Mouse (Mus musculus): Measurements from ENCODE around the gene Coro6. TPM values are rescaled to one million over a fixed set of nuclear protein-coding genes. Genes with fewer than 3 reads are reported as not detected.

The Coro6 gene
- polyA plus RNA-seq, 1 experiment from 2014 or later, result not detected

DNA sequence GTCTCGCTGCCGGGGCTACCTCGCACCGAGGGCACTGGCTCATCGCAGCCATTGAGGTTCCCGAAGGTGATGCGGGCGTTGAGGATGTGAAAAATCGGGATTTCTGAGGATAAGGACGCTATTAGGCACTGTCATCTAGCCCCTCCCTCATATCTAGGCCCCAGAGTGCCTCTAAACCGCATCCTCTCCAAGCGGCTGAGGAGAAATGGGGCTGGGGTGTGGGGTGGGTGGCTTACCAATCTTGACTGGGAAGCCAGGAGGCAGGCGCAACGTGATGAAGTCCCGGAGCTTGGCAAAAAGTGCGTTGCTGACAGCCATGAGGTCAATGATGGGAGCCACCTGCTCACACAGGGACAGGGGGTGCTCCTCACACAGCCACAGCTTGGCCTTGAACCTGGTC lies 10.6 kb downstream of the Coro6 start:
- peaks cover 5% of the 10 kb centered on the region for H3K27me3 ChIP-seq (replicated peaks; ENCODE audit: control insufficient read depth, insufficient read depth, low read length)

DNA sequence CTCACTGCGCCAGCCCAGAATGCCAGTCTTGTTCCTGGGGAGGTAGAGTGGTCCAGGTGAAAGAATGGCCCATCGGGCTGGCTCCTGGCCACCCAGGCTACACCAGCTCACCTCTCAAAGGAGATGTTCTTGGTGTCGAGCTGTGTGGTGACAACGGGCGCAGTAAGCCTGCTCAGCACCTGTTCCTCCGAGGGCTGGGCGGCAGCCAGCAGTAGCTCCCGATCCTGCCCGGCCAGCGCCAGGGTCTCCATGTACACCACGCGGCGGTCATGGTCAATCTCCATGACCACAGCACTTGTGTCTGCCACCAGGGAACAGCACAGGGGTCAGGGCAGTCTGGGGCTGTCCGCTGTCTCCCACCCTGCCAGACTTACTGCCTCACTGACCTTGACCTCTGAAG lies 14.0 kb downstream of the Coro6 start:
- H3K27me3 ChIP-seq (replicated peaks; ENCODE audit: control insufficient read depth, insufficient read depth, low read length), result no peaks in the 10 kb centered on the region
- no peak overlapping the region for H3K27ac ChIP-seq (ENCODE audit: low read length)

More for the DNA sequence above, 10.6 kb downstream of the Coro6 start:
- Histone ChIP-seq H3K9ac (ENCODE audit: low read depth, low read length) (no peak overlapping the region), H3K9me3 (ENCODE audit: control insufficient read depth, low read length) (no peaks in the 10 kb centered on the region), H3K27ac (ENCODE audit: low read length) (no peak overlapping the region), H3K36me3 (ENCODE audit: control insufficient read depth, insufficient read depth, low read length) (no peaks in the 10 kb centered on the region; the same call in 1 of the 2 replicates), H3K4me2 (ENCODE audit: low read depth, low read length) (no peak overlapping the region), H3K4me1 (ENCODE audit: control insufficient read depth, insufficient read depth, low read length) (peaks cover 4% of the 10 kb centered on the region; the same call in 1 of the 2 replicates), H3K4me3 (ENCODE audit: low read length) (no peak overlapping the region)
- no peak for ATAC-seq
- 87% methylated on average over 16 of the region's 16 CpGs for whole genome bisulfite sequencing

DNA sequence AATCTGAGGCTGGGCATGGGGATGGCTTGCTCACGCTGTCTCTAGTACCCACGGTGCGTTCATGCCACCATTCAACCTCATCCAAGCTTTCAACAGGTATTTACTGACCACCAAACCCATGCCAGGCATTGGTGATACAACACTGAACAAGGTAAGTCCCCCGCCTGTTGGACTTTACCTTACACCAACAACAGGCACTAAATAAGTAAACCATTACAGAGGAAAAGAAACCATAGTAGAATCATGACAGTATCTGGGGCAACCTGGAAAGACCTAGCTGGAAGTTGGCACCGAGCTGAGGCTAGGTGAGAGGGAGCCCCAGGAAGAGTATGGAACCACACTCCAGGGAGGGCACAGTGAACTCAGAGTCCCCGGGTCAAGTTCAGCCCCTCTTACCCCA lies 14.7 kb downstream of the Coro6 start:
- no peaks in the 10 kb centered on the region; the same call in 1 of the 2 replicates for H3K36me3 ChIP-seq (ENCODE audit: control insufficient read depth, insufficient read depth, low read length)
- H3K9me3 ChIP-seq (ENCODE audit: control insufficient read depth, low read length), result no peaks in the 10 kb centered on the region
- 0 out of 2 replicates have a peak, but pooled peaks cover 4% of the 10 kb centered on the region for H3K4me1 ChIP-seq (ENCODE audit: control insufficient read depth, insufficient read depth, low read length)
- ATAC-seq, result peak; percentile 42; the same call in 1 of the 2 replicates
- H3K27ac ChIP-seq (ENCODE audit: low read length), result no peak overlapping the region
- H3K9ac ChIP-seq (ENCODE audit: low read depth, low read length), result no peak overlapping the region
- no peak overlapping the region for H3K4me2 ChIP-seq (ENCODE audit: low read depth, low read length)
- H3K27me3 ChIP-seq (replicated peaks; ENCODE audit: control insufficient read depth, insufficient read depth, low read length), result no peaks in the 10 kb centered on the region
- 81% methylated on average over 6 of the region's 6 CpGs for WGBS
- no peak overlapping the region for H3K4me3 ChIP-seq (ENCODE audit: low read length)

More for the DNA sequence above, 14.0 kb downstream of the Coro6 start:
- Histone ChIP-seq H3K9me3 (ENCODE audit: control insufficient read depth, low read length) (no peaks in the 10 kb centered on the region), H3K4me3 (ENCODE audit: low read length) (no peak overlapping the region), H3K4me2 (ENCODE audit: low read depth, low read length) (no peak overlapping the region), H3K36me3 (ENCODE audit: control insufficient read depth, insufficient read depth, low read length) (no peaks in the 10 kb centered on the region; the same call in 1 of the 2 replicates), H3K4me1 (ENCODE audit: control insufficient read depth, insufficient read depth, low read length) (0 out of 2 replicates have a peak, but pooled peaks cover 4% of the 10 kb centered on the region), H3K9ac (ENCODE audit: low read depth, low read length) (no peak overlapping the region)
- ATAC-seq, result no peak
- WGBS, result 94% methylated on average over 14 of the region's 14 CpGs

DNA sequence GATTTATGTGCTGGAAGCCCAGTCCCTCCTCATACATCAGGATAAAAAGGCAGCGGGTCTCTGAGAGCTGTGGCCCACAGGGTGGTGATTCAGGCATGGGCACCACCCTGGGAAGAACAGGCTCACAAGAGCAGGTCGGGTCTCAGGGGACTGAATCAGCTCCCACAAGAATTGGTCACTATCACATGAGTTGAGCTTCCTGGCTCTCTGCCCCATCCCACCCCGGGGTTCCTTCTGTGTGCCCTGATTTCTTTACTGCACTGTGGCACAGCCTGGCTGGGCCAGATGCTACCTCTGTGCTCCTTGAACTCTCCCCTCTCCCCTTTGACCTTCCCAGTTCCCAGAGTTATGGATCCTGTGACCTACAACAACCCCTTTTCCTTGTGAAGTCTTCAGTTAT lies 20.8 kb downstream of the Coro6 start:
- Histone ChIP-seq H3K9me3 (ENCODE audit: control insufficient read depth, low read length) (no peaks in the 10 kb centered on the region), H3K9ac (ENCODE audit: low read depth, low read length) (no peak overlapping the region), H3K4me3 (ENCODE audit: low read length) (no peak overlapping the region), H3K27me3 (replicated peaks; ENCODE audit: control insufficient read depth, insufficient read depth, low read length) (no peaks in the 10 kb centered on the region), H3K27ac (ENCODE audit: low read length) (no peak overlapping the region), H3K4me2 (ENCODE audit: low read depth, low read length) (no peak overlapping the region), H3K36me3 (ENCODE audit: control insufficient read depth, insufficient read depth, low read length) (no peaks in the 10 kb centered on the region), H3K4me1 (ENCODE audit: control insufficient read depth, insufficient read depth, low read length) (peaks cover 15% of the 10 kb centered on the region)
- WGBS, result 66% methylated on average over 3 of the region's 3 CpGs
- ATAC-seq, result no peak

DNA sequence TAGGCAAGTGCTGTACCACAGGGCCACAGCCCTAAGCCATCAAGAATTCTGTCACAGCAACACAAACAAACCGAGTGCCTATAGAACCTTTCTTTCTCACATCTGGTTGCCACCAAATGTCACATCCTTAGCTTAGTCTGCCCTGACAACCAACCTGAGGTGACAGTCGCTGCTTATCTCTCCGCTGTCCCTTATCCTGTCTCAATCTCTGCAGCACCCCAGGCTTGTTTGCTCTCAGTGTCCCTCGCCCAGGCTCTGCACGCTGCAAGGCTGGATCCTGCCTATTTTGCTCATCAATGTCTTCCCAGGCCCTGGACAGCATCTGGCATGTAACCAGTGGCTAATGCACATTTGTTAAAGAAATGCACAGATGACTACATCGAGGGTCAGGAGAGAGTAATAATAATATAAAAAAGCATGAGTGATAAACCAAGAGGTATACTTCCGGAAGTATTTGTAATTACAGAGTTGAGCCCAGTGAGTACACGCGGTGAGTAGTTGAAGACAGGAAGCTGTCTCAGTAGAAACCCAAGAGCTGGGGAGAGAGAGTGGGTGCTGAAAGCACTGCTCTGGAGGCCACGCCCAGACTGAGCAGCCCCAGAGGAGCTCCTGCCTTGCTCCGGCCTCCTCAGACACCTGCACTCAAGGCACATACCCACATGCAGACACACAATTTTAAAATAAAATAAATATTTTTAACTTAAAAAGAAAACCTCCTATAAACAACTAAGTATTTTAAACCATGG lies 21.5 kb downstream of the Coro6 start:
- 49% methylated on average over 11 of the region's 11 CpGs for WGBS
- no peak for ATAC-seq
- H3K4me2 ChIP-seq (ENCODE audit: low read depth, low read length), result no peak overlapping the region

DNA sequence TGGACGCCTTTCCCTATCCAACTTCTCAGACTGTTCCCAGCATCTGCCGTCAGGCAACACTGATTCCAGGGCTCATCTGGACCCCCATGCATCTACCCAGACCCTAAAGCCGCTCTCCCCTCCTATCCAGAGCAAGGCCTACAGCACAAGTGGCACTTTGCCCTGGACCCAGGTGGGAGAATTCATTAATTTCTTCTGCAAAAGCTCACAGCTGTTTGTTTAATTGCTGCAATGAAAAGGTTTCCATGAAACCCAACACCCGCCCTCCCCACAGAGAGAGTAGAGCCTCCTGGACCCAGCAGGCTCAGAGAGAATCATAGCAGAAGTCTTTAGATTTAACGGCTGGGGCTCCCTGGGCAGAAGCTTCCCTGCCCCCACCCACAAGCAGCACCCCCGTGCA lies 23.0 kb downstream of the Coro6 start:
- Histone ChIP-seq H3K27ac (ENCODE audit: low read length) (no peak overlapping the region), H3K27me3 (replicated peaks; ENCODE audit: control insufficient read depth, insufficient read depth, low read length) (no peaks in the 10 kb centered on the region), H3K36me3 (ENCODE audit: control insufficient read depth, insufficient read depth, low read length) (no peaks in the 10 kb centered on the region), H3K4me3 (ENCODE audit: low read length) (no peak overlapping the region), H3K9ac (ENCODE audit: low read depth, low read length) (no peak overlapping the region), H3K4me1 (ENCODE audit: control insufficient read depth, insufficient read depth, low read length) (peaks cover 26% of the 10 kb centered on the region), H3K9me3 (ENCODE audit: control insufficient read depth, low read length) (no peaks in the 10 kb centered on the region), H3K4me2 (ENCODE audit: low read depth, low read length) (no peak overlapping the region)
- WGBS, result 59% methylated on average over 6 of the region's 6 CpGs
- no peak for ATAC-seq

More for the DNA sequence above, 21.5 kb downstream of the Coro6 start:
- Histone ChIP-seq H3K27me3 (replicated peaks; ENCODE audit: control insufficient read depth, insufficient read depth, low read length) (no peaks in the 10 kb centered on the region), H3K9ac (ENCODE audit: low read depth, low read length) (no peak overlapping the region), H3K9me3 (ENCODE audit: control insufficient read depth, low read length) (no peaks in the 10 kb centered on the region), H3K4me3 (ENCODE audit: low read length) (no peak overlapping the region), H3K36me3 (ENCODE audit: control insufficient read depth, insufficient read depth, low read length) (no peaks in the 10 kb centered on the region), H3K4me1 (ENCODE audit: control insufficient read depth, insufficient read depth, low read length) (peaks cover 17% of the 10 kb centered on the region), H3K27ac (ENCODE audit: low read length) (no peak overlapping the region)

DNA sequence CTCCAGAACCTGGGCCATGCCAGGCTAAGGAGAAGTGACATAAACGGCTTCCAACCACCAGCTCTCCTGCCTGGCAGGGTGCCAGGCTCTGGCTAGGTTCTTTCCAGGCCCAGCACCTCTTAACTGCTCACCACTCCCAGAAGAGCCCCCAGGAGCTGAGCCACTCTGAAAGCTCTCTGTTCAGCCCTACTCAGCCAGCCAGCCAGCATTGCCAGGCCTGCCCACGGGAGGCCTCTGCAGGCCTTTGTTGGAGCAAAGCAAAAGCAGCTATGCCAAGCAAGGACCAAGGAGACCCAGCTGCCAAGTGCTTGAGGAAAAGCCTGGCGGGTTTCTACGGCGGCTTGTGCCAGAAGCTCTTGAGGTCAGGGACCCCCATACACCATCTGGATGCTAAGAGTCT lies 24.6 kb downstream of the Coro6 start:
- H3K4me1 ChIP-seq (ENCODE audit: control insufficient read depth, insufficient read depth, low read length), result peaks cover 36% of the 10 kb centered on the region
- no peak overlapping the region for H3K27ac ChIP-seq (ENCODE audit: low read length)
- 65% methylated on average over 5 of the region's 5 CpGs for WGBS
- no peaks in the 10 kb centered on the region for H3K27me3 ChIP-seq (replicated peaks; ENCODE audit: control insufficient read depth, insufficient read depth, low read length)
- no peaks in the 10 kb centered on the region for H3K9me3 ChIP-seq (ENCODE audit: control insufficient read depth, low read length)
- H3K36me3 ChIP-seq (ENCODE audit: control insufficient read depth, insufficient read depth, low read length), result no peaks in the 10 kb centered on the region
- 0 out of 2 replicates have a peak overlapping the region, but pooled peaks have one; percentile 11 for H3K9ac ChIP-seq (ENCODE audit: low read depth, low read length)
- no peak overlapping the region for H3K4me2 ChIP-seq (ENCODE audit: low read depth, low read length)
- H3K4me3 ChIP-seq (ENCODE audit: low read length), result no peak overlapping the region
- ATAC-seq, result no peak

DNA sequence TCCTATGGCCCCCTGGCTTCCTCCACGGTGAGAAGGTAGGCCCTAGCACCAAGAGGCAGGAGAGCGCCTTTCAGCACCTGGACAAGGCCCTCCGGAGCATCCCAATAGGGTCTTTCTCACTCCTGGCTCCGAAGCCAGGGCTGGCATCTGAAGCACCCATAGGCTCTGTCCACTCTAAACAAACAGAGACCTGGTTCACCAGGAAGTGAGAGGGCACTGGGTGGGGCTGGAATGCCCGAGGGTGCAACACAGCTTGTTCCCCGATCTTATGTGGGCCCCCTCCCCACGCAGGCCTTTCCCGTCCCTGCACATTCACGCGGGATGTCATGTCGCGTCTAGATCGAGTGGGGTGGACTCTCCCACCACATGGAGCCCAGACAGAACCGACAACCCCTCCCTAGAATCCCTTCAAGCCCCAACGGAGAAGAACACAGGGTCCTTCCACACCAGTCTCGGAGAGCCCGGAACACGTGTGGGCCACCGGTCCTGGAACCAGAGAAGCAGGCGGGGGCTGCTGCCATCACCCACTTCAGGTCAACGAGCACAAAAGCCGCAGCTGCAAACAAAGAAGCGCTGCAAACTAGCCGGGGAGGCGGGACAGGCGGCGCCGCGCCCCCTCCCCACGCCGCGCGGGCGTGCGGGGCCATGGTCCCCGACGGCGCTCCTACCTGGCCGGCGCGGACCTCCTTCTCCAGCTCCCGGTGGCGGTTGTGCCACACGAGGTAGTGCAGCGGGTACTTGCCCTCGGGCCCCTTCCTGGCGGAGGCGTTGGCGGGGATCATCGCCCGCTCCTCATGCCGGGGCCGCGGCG lies 26.8 kb downstream of the Coro6 start:
- H3K9me3 ChIP-seq (ENCODE audit: control insufficient read depth, low read length), result no peaks in the 10 kb centered on the region
- H3K9ac ChIP-seq (ENCODE audit: low read depth, low read length), result peak overlapping the region; percentile 85
- H3K4me3 ChIP-seq (ENCODE audit: low read length), result peak overlapping the region; percentile 86
- H3K27ac ChIP-seq (ENCODE audit: low read length), result no peak overlapping the region
- no peaks in the 10 kb centered on the region for H3K27me3 ChIP-seq (replicated peaks; ENCODE audit: control insufficient read depth, insufficient read depth, low read length)
- H3K4me1 ChIP-seq (ENCODE audit: control insufficient read depth, insufficient read depth, low read length), result peaks cover 45% of the 10 kb centered on the region
- H3K36me3 ChIP-seq (ENCODE audit: control insufficient read depth, insufficient read depth, low read length), result no peaks in the 10 kb centered on the region
- ATAC-seq, result no peak
- peak overlapping the region; percentile 99 for H3K4me2 ChIP-seq (ENCODE audit: low read depth, low read length)
- WGBS, result 3% methylated on average over 54 of the region's 55 CpGs

DNA sequence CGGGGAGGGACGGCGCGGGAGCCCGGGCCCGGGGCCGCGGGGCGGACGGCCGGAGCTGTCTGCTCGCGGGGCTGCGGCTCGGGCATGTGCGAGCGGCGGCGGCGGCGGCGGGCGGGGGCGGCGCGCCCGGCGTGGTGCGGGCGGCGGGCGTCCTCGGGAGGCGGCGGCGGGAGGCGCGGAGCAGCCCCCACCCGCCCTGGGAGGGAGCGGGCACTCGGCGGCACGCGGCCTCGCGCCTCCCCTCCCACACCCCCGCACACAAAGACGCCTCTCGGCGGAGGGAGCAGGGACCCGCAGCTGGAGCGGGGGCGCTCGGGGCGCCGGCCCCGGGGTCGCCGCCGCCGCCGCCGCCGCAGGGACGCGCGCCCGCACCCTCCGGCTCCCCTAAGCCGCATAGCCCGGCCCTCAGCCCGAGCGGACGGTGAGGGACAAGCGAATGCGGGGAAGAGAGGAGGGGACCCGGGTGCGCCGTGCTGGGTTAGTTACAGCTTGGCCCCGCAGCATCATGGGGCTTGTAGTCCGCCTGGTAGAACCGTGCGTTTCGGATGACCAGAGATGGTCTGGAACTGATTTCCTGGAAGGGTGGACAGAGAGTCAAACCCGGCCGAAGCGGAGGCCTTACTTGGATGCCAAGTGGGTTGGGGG lies 27.5 kb downstream of the Coro6 start, which contains the start of gene Ankrd13b:
Ankrd13b (minus strand) TSS at position 88 of the 645 bp plus-strand sequence.
- H3K9me3 ChIP-seq (ENCODE audit: control insufficient read depth, low read length), result no peaks in the 10 kb centered on the region
- H3K36me3 ChIP-seq (ENCODE audit: control insufficient read depth, insufficient read depth, low read length), result no peaks in the 10 kb centered on the region
- peak within 1 kb of the TSS; percentile 86 for H3K4me3 ChIP-seq (ENCODE audit: low read length)
- no peaks in the 10 kb centered on the region for H3K27me3 ChIP-seq (replicated peaks; ENCODE audit: control insufficient read depth, insufficient read depth, low read length)
- H3K9ac ChIP-seq (ENCODE audit: low read depth, low read length), result peak within 1 kb of the TSS; percentile 85
- ATAC-seq, result peak; percentile 41
- peaks cover 52% of the 10 kb centered on the region for H3K4me1 ChIP-seq (ENCODE audit: control insufficient read depth, insufficient read depth, low read length)
- peak within 1 kb of the TSS; percentile 92; the same call in 1 of the 2 replicates for H3K27ac ChIP-seq (ENCODE audit: low read length)
- WGBS, result under 1% methylated on average over 44 of the region's 87 CpGs
- H3K4me2 ChIP-seq (ENCODE audit: low read depth, low read length), result peak within 1 kb of the TSS; percentile 99

Measured in intestine, embryonic 16.5 days (tissue).